Mouse (Mus musculus): ENCODE data around the gene Gm10570. TPM values are rescaled to one million over a fixed set of nuclear protein-coding genes. Genes with fewer than 3 reads are reported as not detected.

The Gm10570 gene
- polyA plus RNA-seq, 1 experiment, result not detected

GRCm38 (mm10) chr4:130297123-130297529 is 11.3 kb downstream of the Gm10570 start:
- TF ChIP-seq CTCF (IDR thresholded peaks at IDR 0.05; ENCODE audit: insufficient read depth, low read depth, low read length), result peak; percentile 47; the same call in 1 of the 2 replicates
- TF ChIP-seq POLR2A (IDR thresholded peaks at IDR 0.05; ENCODE audit: insufficient read depth, low read depth, low read length), result no peak
- no peak overlapping the region for H3K27ac ChIP-seq (ENCODE audit: insufficient read depth, low read depth, low read length)
- H3K4me3 ChIP-seq (ENCODE audit: insufficient read depth, low read depth, low read length), result no peak overlapping the region
- WGBS, result 24% methylated on average over 13 of the region's 13 CpGs
- H3K4me1 ChIP-seq (ENCODE audit: control insufficient read depth, insufficient read depth, low read length), result peaks cover 7% of the 10 kb centered on the region

- no peak for TF ChIP-seq CTCF (IDR thresholded peaks at IDR 0.05; ENCODE audit: insufficient read depth, low read depth, low read length)
- no peak for TF ChIP-seq POLR2A (IDR thresholded peaks at IDR 0.05; ENCODE audit: insufficient read depth, low read depth, low read length)
- Histone ChIP-seq H3K27ac (ENCODE audit: insufficient read depth, low read depth, low read length) (no peak overlapping the region), H3K4me1 (ENCODE audit: control insufficient read depth, insufficient read depth, low read length) (peaks cover 7% of the 10 kb centered on the region), H3K4me3 (ENCODE audit: insufficient read depth, low read depth, low read length) (no peak overlapping the region)
- 93% methylated on average over 13 of the region's 13 CpGs for WGBS
Measured at GRCm38 (mm10) chr4:130296243-130296965, 12.1 kb downstream of the Gm10570 start.

- Histone ChIP-seq H3K27ac (ENCODE audit: insufficient read depth, low read depth, low read length) (no peak overlapping the region), H3K4me3 (ENCODE audit: insufficient read depth, low read depth, low read length) (no peak overlapping the region), H3K4me1 (ENCODE audit: control insufficient read depth, insufficient read depth, low read length) (peaks cover 7% of the 10 kb centered on the region)
- WGBS, result 49% methylated on average over 23 of the region's 23 CpGs
- TF ChIP-seq CTCF (IDR thresholded peaks at IDR 0.05; ENCODE audit: insufficient read depth, low read depth, low read length) (no peak), POLR2A (IDR thresholded peaks at IDR 0.05; ENCODE audit: insufficient read depth, low read depth, low read length) (no peak)
Measured at GRCm38 (mm10) chr4:130295047-130295745, 13.3 kb downstream of the Gm10570 start.

- WGBS, result 87% methylated on average over 8 of the region's 8 CpGs
- Histone ChIP-seq H3K27ac (ENCODE audit: insufficient read depth, low read depth, low read length) (no peak overlapping the region), H3K4me1 (ENCODE audit: control insufficient read depth, insufficient read depth, low read length) (peaks cover 7% of the 10 kb centered on the region), H3K4me3 (ENCODE audit: insufficient read depth, low read depth, low read length) (no peak overlapping the region)
- no peak for TF ChIP-seq POLR2A (IDR thresholded peaks at IDR 0.05; ENCODE audit: insufficient read depth, low read depth, low read length)
- TF ChIP-seq CTCF (IDR thresholded peaks at IDR 0.05; ENCODE audit: insufficient read depth, low read depth, low read length), result no peak
Measured at GRCm38 (mm10) chr4:130294513-130294912, 14.0 kb downstream of the Gm10570 start.

- WGBS, result 4% methylated on average over 4 of the region's 4 CpGs
- no peak for TF ChIP-seq POLR2A (IDR thresholded peaks at IDR 0.05; ENCODE audit: insufficient read depth, low read depth, low read length)
- peak; percentile 87 for TF ChIP-seq CTCF (IDR thresholded peaks at IDR 0.05; ENCODE audit: insufficient read depth, low read depth, low read length)
- Histone ChIP-seq H3K27ac (ENCODE audit: insufficient read depth, low read depth, low read length) (no peak overlapping the region), H3K4me3 (ENCODE audit: insufficient read depth, low read depth, low read length) (no peak overlapping the region), H3K4me1 (ENCODE audit: control insufficient read depth, insufficient read depth, low read length) (peaks cover 7% of the 10 kb centered on the region)
Measured at GRCm38 (mm10) chr4:130292271-130292670, 16.2 kb downstream of the Gm10570 start.

GRCm38 (mm10) chr4:130289824-130290223 is 18.6 kb downstream of the Gm10570 start:
- 89% methylated on average over 3 of the region's 3 CpGs for WGBS
- TF ChIP-seq POLR2A (IDR thresholded peaks at IDR 0.05; ENCODE audit: insufficient read depth, low read depth, low read length) (no peak), CTCF (IDR thresholded peaks at IDR 0.05; ENCODE audit: insufficient read depth, low read depth, low read length) (no peak)
- Histone ChIP-seq H3K4me3 (ENCODE audit: insufficient read depth, low read depth, low read length) (no peak overlapping the region), H3K27ac (ENCODE audit: insufficient read depth, low read depth, low read length) (no peak overlapping the region), H3K4me1 (ENCODE audit: control insufficient read depth, insufficient read depth, low read length) (no peaks in the 10 kb centered on the region)

GRCm38 (mm10) chr4:130286531-130286930 is 21.9 kb downstream of the Gm10570 start:
- 78% methylated on average over 3 of the region's 3 CpGs for WGBS

GRCm38 (mm10) chr4:130283826-130284225 is 24.6 kb downstream of the Gm10570 start:
- peaks cover 3% of the 10 kb centered on the region; the same call in 1 of the 2 replicates for H3K4me1 ChIP-seq (ENCODE audit: control insufficient read depth, insufficient read depth, low read length)
- no peak overlapping the region for H3K4me3 ChIP-seq (ENCODE audit: insufficient read depth, low read depth, low read length)
- TF ChIP-seq POLR2A (IDR thresholded peaks at IDR 0.05; ENCODE audit: insufficient read depth, low read depth, low read length), result no peak
- WGBS, result 56% methylated on average over 9 of the region's 9 CpGs
- no peak overlapping the region for H3K27ac ChIP-seq (ENCODE audit: insufficient read depth, low read depth, low read length)

More at GRCm38 (mm10) chr4:130286531-130286930, 21.9 kb downstream of the Gm10570 start:
- Histone ChIP-seq H3K27ac (ENCODE audit: insufficient read depth, low read depth, low read length) (no peak overlapping the region), H3K4me1 (ENCODE audit: control insufficient read depth, insufficient read depth, low read length) (no peaks in the 10 kb centered on the region), H3K4me3 (ENCODE audit: insufficient read depth, low read depth, low read length) (no peak overlapping the region)
- no peak for TF ChIP-seq CTCF (IDR thresholded peaks at IDR 0.05; ENCODE audit: insufficient read depth, low read depth, low read length)
- no peak for TF ChIP-seq POLR2A (IDR thresholded peaks at IDR 0.05; ENCODE audit: insufficient read depth, low read depth, low read length)

GRCm38 (mm10) chr4:130282856-130283255 is 25.6 kb downstream of the Gm10570 start:
- Histone ChIP-seq H3K4me1 (ENCODE audit: control insufficient read depth, insufficient read depth, low read length) (peaks cover 3% of the 10 kb centered on the region; the same call in 1 of the 2 replicates), H3K27ac (ENCODE audit: insufficient read depth, low read depth, low read length) (no peak overlapping the region), H3K4me3 (ENCODE audit: insufficient read depth, low read depth, low read length) (no peak overlapping the region)
- TF ChIP-seq POLR2A (IDR thresholded peaks at IDR 0.05; ENCODE audit: insufficient read depth, low read depth, low read length) (no peak), CTCF (IDR thresholded peaks at IDR 0.05; ENCODE audit: insufficient read depth, low read depth, low read length) (no peak)
- WGBS, result 78% methylated on average over 5 of the region's 5 CpGs

All from olfactory bulb, adult 2 months (tissue).